Mouse (Mus musculus) layer of hippocampus, postnatal 25 days (tissue): ENCODE measurements at regions not wholly inside any gene's neighbourhood (a gene's known extent, or its start where the extent isn't known, plus 50 kb on each side); places are given as distances from the start of the nearest gene placed in this dataset.

Experiments
- DNase-seq, 2 experiments: peaks; one replicate each; pipeline ENCODE4 v3.0.0; 2022; ENCODE audit warnings: mixed read lengths in 2 of 2, low spot score in 1 of 2; ENCODE audit errors: extremely low spot score in 1 of 2

- peak; percentile 7 to 53 for DNase-seq
These were observed 60.2 kb upstream of the Btbd35f28 start for GRCm38 (mm10) chrX:4136135-4136534.
